Mouse (Mus musculus) MEL (cell line): Measurements from ENCODE around the gene Dhx36. TPM values are rescaled to one million over a fixed set of nuclear protein-coding genes. Genes with fewer than 3 reads are reported as not detected.

ENCODE experiments used
- DNase-seq: peaks from one replicate; pipeline ENCODE4 v3.0.0; 2011; ENCODE audit warnings: low read depth, low spot score
- H3K27ac ChIP-seq: 2 replicates; pipeline ENCODE4 v1.5.1; 2012; ENCODE audit warnings: low read depth, mild to moderate bottlenecking, control low read depth, low read length, moderate library complexity; ENCODE audit not compliant: control insufficient read depth
- H3K27me3 ChIP-seq, 2 experiments: fragments of 150-350 bp in 1 of 2; sonication (generic) in 1 of 2; 2 replicates each; pipeline ENCODE4 v1.6.1; 2012; ENCODE audit warnings: low read length in 2 of 2, mild to moderate bottlenecking in 2 of 2, improper control_type of control experiment in 1 of 2, moderate library complexity in 1 of 2; ENCODE audit not compliant: insufficient read depth in 2 of 2, control insufficient read depth in 1 of 2
- H3K36me3 ChIP-seq, 2 experiments: 2 replicates each; pipeline ENCODE4 v1.6.1; 2012 to 2014; ENCODE audit warnings: low read length in 2 of 2, improper control_type of control experiment in 1 of 2, inconsistent platforms in 1 of 2, mild to moderate bottlenecking in 1 of 2; ENCODE audit not compliant: insufficient read depth in 2 of 2, control insufficient read depth in 1 of 2
- H3K4me1 ChIP-seq, 2 experiments: fragments of 150-350 bp in 1 of 2; sonication (generic) in 1 of 2; 2 replicates each; pipeline ENCODE4 v1.6.1; 2012; ENCODE audit warnings: low read length in 2 of 2, improper control_type of control experiment in 1 of 2, mild to moderate bottlenecking in 1 of 2; ENCODE audit not compliant: insufficient read depth in 2 of 2, control insufficient read depth in 1 of 2
- H3K4me3 ChIP-seq, 2 experiments: fragments of 150-350 bp in 1 of 2; sonication (generic) in 1 of 2; 2 replicates each; pipeline ENCODE4 v1.5.1; 2012; ENCODE audit warnings: low read depth in 2 of 2, low read length in 2 of 2, mild to moderate bottlenecking in 2 of 2, moderate library complexity in 2 of 2, control low read depth in 1 of 2, improper control_type of control experiment in 1 of 2; ENCODE audit not compliant: control insufficient read depth in 1 of 2, insufficient read depth in 1 of 2
- H3K79me2 ChIP-seq: 2 replicates; pipeline ENCODE4 v1.6.1; 2012; ENCODE audit warnings: mild to moderate bottlenecking, low read length, moderate library complexity; ENCODE audit not compliant: control insufficient read depth, poor library complexity, insufficient read depth
- H3K9ac ChIP-seq: 2 replicates; pipeline ENCODE4 v1.6.1; 2012; ENCODE audit warnings: low read depth, mild to moderate bottlenecking, control low read depth, low read length, moderate library complexity; ENCODE audit not compliant: control insufficient read depth, poor library complexity, severe bottlenecking
- H3K9me3 ChIP-seq: fragments of 150-350 bp; sonication (generic); replicated peaks from 2 replicates; pipeline ENCODE4 v1.6.1; 2012; ENCODE audit warnings: mild to moderate bottlenecking, low read length, improper control_type of control experiment, moderate library complexity; ENCODE audit not compliant: insufficient read depth
- BHLHE40 ChIP-seq: IDR thresholded peaks from 2 replicates; pipeline ENCODE4 v1.6.1; 2012; ENCODE audit warnings: low read depth, mild to moderate bottlenecking, inconsistent platforms, low read length, improper control_type of control experiment, borderline replicate concordance
- CHD1 ChIP-seq: IDR thresholded peaks from 2 replicates; pipeline ENCODE4 v1.6.1; 2012; ENCODE audit warnings: low read depth, mild to moderate bottlenecking, inconsistent platforms, low read length, improper control_type of control experiment
- CHD2 ChIP-seq: IDR thresholded peaks from 2 replicates; pipeline ENCODE4 v1.6.1; 2011; ENCODE audit warnings: low read length, improper control_type of control experiment
- ELF1 ChIP-seq: IDR thresholded peaks from 2 replicates; pipeline ENCODE4 v1.6.1; 2014; ENCODE audit warnings: low read depth, mild to moderate bottlenecking, inconsistent platforms, low read length, improper control_type of control experiment, moderate library complexity
- EP300 ChIP-seq, 2 experiments: IDR thresholded peaks; 2 replicates each; pipeline ENCODE4 v1.6.1; 2011; ENCODE audit warnings: improper control_type of control experiment in 2 of 2, low read length in 2 of 2, low read depth in 1 of 2, mild to moderate bottlenecking in 1 of 2
- ETS1 ChIP-seq: IDR thresholded peaks from 2 replicates; pipeline ENCODE4 v1.6.1; 2012; ENCODE audit warnings: low read depth, mild to moderate bottlenecking, inconsistent platforms, low read length, improper control_type of control experiment, moderate library complexity
- GABPA ChIP-seq: IDR thresholded peaks from 2 replicates; pipeline ENCODE4 v1.6.1; 2012; ENCODE audit warnings: low read depth, mild to moderate bottlenecking, inconsistent platforms, low read length, improper control_type of control experiment, moderate library complexity
- GATA1 ChIP-seq: IDR thresholded peaks from 2 replicates; pipeline ENCODE4 v1.6.1; 2011; ENCODE audit warnings: low read depth, low read length, improper control_type of control experiment
- HCFC1 ChIP-seq: IDR thresholded peaks from 2 replicates; pipeline ENCODE4 v1.6.1; 2012; ENCODE audit warnings: low read depth, mild to moderate bottlenecking, inconsistent platforms, low read length, improper control_type of control experiment, moderate library complexity
- JUND ChIP-seq: IDR thresholded peaks from 2 replicates; pipeline ENCODE4 v1.6.1; 2011; ENCODE audit warnings: low read depth, mild to moderate bottlenecking, improper control_type of control experiment, low read length
- KAT2A ChIP-seq: conservative IDR thresholded peaks from 2 replicates; pipeline ENCODE4 v1.6.1; 2012; ENCODE audit warnings: low read depth, low read length, improper control_type of control experiment, inconsistent platforms
- MAFK ChIP-seq: IDR thresholded peaks from 2 replicates; pipeline ENCODE4 v1.6.1; 2011; ENCODE audit warnings: low read depth, mild to moderate bottlenecking, low read length, improper control_type of control experiment, borderline replicate concordance
- MAZ ChIP-seq: IDR thresholded peaks from 2 replicates; pipeline ENCODE4 v1.6.1; 2012; ENCODE audit warnings: low read depth, mild to moderate bottlenecking, inconsistent platforms, low read length, improper control_type of control experiment
- MEF2A ChIP-seq: IDR thresholded peaks from 2 replicates; pipeline ENCODE4 v1.6.1; 2014; ENCODE audit warnings: low read depth, mild to moderate bottlenecking, inconsistent platforms, low read length, improper control_type of control experiment; ENCODE audit not compliant: poor library complexity, insufficient replicate concordance, severe bottlenecking; ENCODE audit errors: extremely low read depth
- MYB ChIP-seq: IDR thresholded peaks from 2 replicates; pipeline ENCODE4 v1.6.1; 2011; ENCODE audit warnings: mild to moderate bottlenecking, low read depth, low read length, improper control_type of control experiment
- NRF1 ChIP-seq: IDR thresholded peaks from 2 replicates; pipeline ENCODE4 v1.6.1; 2014; ENCODE audit warnings: low read depth, mild to moderate bottlenecking, inconsistent platforms, low read length, improper control_type of control experiment, moderate library complexity; ENCODE audit not compliant: poor library complexity, insufficient read depth, severe bottlenecking
- POLR2A ChIP-seq, 2 experiments: IDR thresholded peaks; 2 replicates each; pipeline ENCODE4 v1.6.1; 2011 to 2012; ENCODE audit warnings: low read length in 2 of 2, mild to moderate bottlenecking in 2 of 2, control low read depth in 1 of 2, improper control_type of control experiment in 1 of 2, low read depth in 1 of 2, moderate library complexity in 1 of 2; ENCODE audit not compliant: control insufficient read depth in 1 of 2, insufficient read depth in 1 of 2, poor library complexity in 1 of 2
- POLR2AphosphoS5 ChIP-seq: IDR thresholded peaks from 2 replicates; pipeline ENCODE4 v1.6.1; 2012; ENCODE audit warnings: low read depth, borderline replicate concordance, mild to moderate bottlenecking, inconsistent platforms, low read length, moderate library complexity, mixed read lengths
- RAD21 ChIP-seq: IDR thresholded peaks from 2 replicates; pipeline ENCODE4 v1.6.1; 2011; ENCODE audit warnings: mild to moderate bottlenecking, low read depth, low read length, improper control_type of control experiment
- RCOR1 ChIP-seq: IDR thresholded peaks from 2 replicates; pipeline ENCODE4 v1.6.1; 2012; ENCODE audit warnings: low read depth, mild to moderate bottlenecking, inconsistent platforms, low read length, improper control_type of control experiment
- SIN3A ChIP-seq: IDR thresholded peaks from 2 replicates; pipeline ENCODE4 v1.6.1; 2012; ENCODE audit warnings: low read length, improper control_type of control experiment, inconsistent platforms
- SMC3 ChIP-seq: IDR thresholded peaks from 2 replicates; pipeline ENCODE4 v1.6.1; 2011; ENCODE audit warnings: low read depth, low read length, improper control_type of control experiment
- TAL1 ChIP-seq: IDR thresholded peaks from 2 replicates; pipeline ENCODE4 v1.6.1; 2012; ENCODE audit warnings: mild to moderate bottlenecking, inconsistent platforms, low read length, moderate library complexity, mixed read lengths
- TBP ChIP-seq: IDR thresholded peaks from 2 replicates; pipeline ENCODE4 v1.8.0; 2011; ENCODE audit warnings: low read depth, low read length, improper control_type of control experiment
- TCF12 ChIP-seq: IDR thresholded peaks from 2 replicates; pipeline ENCODE4 v1.6.1; 2014; ENCODE audit warnings: low read depth, mild to moderate bottlenecking, inconsistent platforms, low read length, improper control_type of control experiment, moderate library complexity
- USF1 ChIP-seq: IDR thresholded peaks from 2 replicates; pipeline ENCODE4 v1.6.1; 2014; ENCODE audit warnings: low read depth, mild to moderate bottlenecking, inconsistent platforms, low read length, improper control_type of control experiment, moderate library complexity
- USF2 ChIP-seq, 2 experiments: IDR thresholded peaks; 2 replicates each; pipeline ENCODE4 v1.6.1; 2011 to 2012; ENCODE audit warnings: improper control_type of control experiment in 2 of 2, low read length in 2 of 2, borderline replicate concordance in 1 of 2, inconsistent platforms in 1 of 2, low read depth in 1 of 2, mild to moderate bottlenecking in 1 of 2; ENCODE audit not compliant: insufficient read depth in 1 of 2
- ZC3H11A ChIP-seq: IDR thresholded peaks from 2 replicates; pipeline ENCODE4 v1.6.1; 2012; ENCODE audit warnings: low read depth, mild to moderate bottlenecking, inconsistent platforms, low read length, improper control_type of control experiment
- ZKSCAN1 ChIP-seq: IDR thresholded peaks from 2 replicates; pipeline ENCODE4 v1.6.1; 2012; ENCODE audit warnings: low read depth, mild to moderate bottlenecking, inconsistent platforms, low read length, improper control_type of control experiment, moderate library complexity
- polyA plus RNA-seq, 2 experiments: library from polyadenylated mRNA; stranded (reverse) in 1 of 2; unstranded in 1 of 2; fragments of >175 nt in 1 of 2; fragments of >200 nt in 1 of 2; gene quantifications; 2 replicates each; pipeline versions ENCODE4 v1.2.1 to v1.2.4; 2012; ENCODE audit warnings: low replicate concordance in 2 of 2, low read depth in 1 of 2; ENCODE audit not compliant: insufficient read length in 2 of 2, insufficient read depth in 1 of 2, missing spikeins in 1 of 2
- total RNA-seq: library from RNA; depleted of rRNA; stranded (reverse); fragments of 300-350 nt; gene quantifications from 2 replicates; pipeline ENCODE4 v1.2.3, GENCODE M21; 2012

Gene Dhx36
- total and polyA plus RNA-seq, 3 experiments, result 17.7 to 26.4 TPM; not detected in 1

- H3K79me2 ChIP-seq, result no peaks in the 10 kb centered on the region
- DNase-seq, result no peak
- no peak overlapping the region for H3K27ac ChIP-seq
- H3K4me3 ChIP-seq, result no peak overlapping the region
- no peak overlapping the region for H3K9ac ChIP-seq
- H3K27me3 ChIP-seq, result no peaks in the 10 kb centered on the region
- TF ChIP-seq RAD21 (no peak), RCOR1 (no peak), GABPA (no peak), EP300 (IDR thresholded peaks at IDR 0.05; ENCODE audit: low read depth in 1 of 2, low read length in 2 of 2) (no peak), GATA1 (no peak), TBP (no peak), POLR2A (IDR thresholded peaks at IDR 0.05; ENCODE audit: control insufficient read depth in 1 of 2, insufficient read depth in 1 of 2, low read depth in 1 of 2, low read length in 2 of 2, poor library complexity in 1 of 2) (no peak), SIN3A (no peak), KAT2A (no peak), ZKSCAN1 (no peak), MAZ (no peak), ETS1 (no peak), MAFK (no peak), USF1 (no peak), ZC3H11A (no peak), MYB (no peak)
- H3K4me1 ChIP-seq, result no peaks in the 10 kb centered on the region; a peak in 1 of 4 replicates
- H3K9me3 ChIP-seq, result no peaks in the 10 kb centered on the region
- peaks cover 3 to 16% of the 10 kb centered on the region in 2 experiments for H3K36me3 ChIP-seq
Measured at GRCm38 (mm10) chr3:62470179-62470578, 36.6 kb downstream of the Dhx36 start.

GRCm38 (mm10) chr3:62464276-62464675 lies 42.5 kb downstream of the Dhx36 start:
- Histone ChIP-seq H3K79me2 (no peaks in the 10 kb centered on the region), H3K36me3 (peaks cover 12 to 13% of the 10 kb centered on the region in 2 experiments), H3K9ac (no peak overlapping the region), H3K9me3 (no peaks in the 10 kb centered on the region), H3K4me3 (no peak overlapping the region), H3K27me3 (no peaks in the 10 kb centered on the region), H3K27ac (no peak overlapping the region), H3K4me1 (peaks cover 4 to 5% of the 10 kb centered on the region in 2 experiments)
- peak; percentile 23 for DNase-seq
- TF ChIP-seq HCFC1 (no peak), USF2 (IDR thresholded peaks at IDR 0.05; ENCODE audit: borderline replicate concordance in 1 of 2, insufficient read depth in 1 of 2, low read depth in 1 of 2, low read length in 2 of 2) (no peak), ZC3H11A (no peak), ZKSCAN1 (no peak), KAT2A (no peak), JUND (no peak), CHD2 (no peak), POLR2AphosphoS5 (no peak), ELF1 (no peak), TCF12 (peak; percentile 88), TAL1 (peak; percentile 67), SMC3 (no peak), RCOR1 (no peak), GABPA (no peak), BHLHE40 (no peak), MAZ (no peak), SIN3A (no peak), CHD1 (no peak), NRF1 (no peak), MYB (no peak), RAD21 (no peak), TBP (no peak), MEF2A (no peak), ETS1 (0 out of 2 replicates have a peak, but pooled peaks have one; percentile 26), EP300 (IDR thresholded peaks at IDR 0.05; ENCODE audit: low read depth in 1 of 2, low read length in 2 of 2) (peak; percentile 71 to 73)
